Mouse (Mus musculus) bone marrow, adult 2 months (tissue): Measurements from ENCODE around the gene Nr5a1.

Experiments used
- CTCF ChIP-seq: fragments of 200-500 bp; IDR thresholded peaks from 2 replicates; pipeline ENCODE4 v1.5.1; 2011; ENCODE audit warnings: low read length, control low read depth; ENCODE audit not compliant: control insufficient read depth, insufficient read depth
- POLR2A ChIP-seq: fragments of 200-500 bp; IDR thresholded peaks from 2 replicates; pipeline ENCODE4 v1.6.1; 2011; ENCODE audit warnings: low read depth, mild to moderate bottlenecking, control low read depth, low read length, borderline replicate concordance; ENCODE audit not compliant: control insufficient read depth

- TF ChIP-seq CTCF, result no peak
- no peak for TF ChIP-seq POLR2A
Observed at GRCm38 (mm10) chr2:38706661-38707060, 7.7 kb downstream of the Nr5a1 start.
